Mouse (Mus musculus) forebrain, embryonic 14.5 days (tissue): ENCODE measurements around the gene Aar2. TPM values are rescaled to one million over a fixed set of nuclear protein-coding genes. Genes with fewer than 3 reads are reported as not detected.

Source experiments
- ATAC-seq: fragments of 200-750 bp; cut with Nextera tagmentation; 2 replicates; pipeline ENCODE4 v1.8.0; 2017; ENCODE audit warnings: mild to moderate bottlenecking, moderate library complexity
- DNase-seq: peaks from one replicate; pipeline ENCODE4 v3.0.0-alpha.2; 2015; ENCODE audit warnings: low spot score
- H3K27ac ChIP-seq: fragments of 300-500 bp; sonication (generic); 2 replicates; pipeline ENCODE4 v1.5.1; 2014; ENCODE audit warnings: low read depth, mild to moderate bottlenecking, control low read depth, low read length, moderate library complexity
- H3K27me3 ChIP-seq: fragments of 300-500 bp; sonication (generic); replicated peaks from 2 replicates; pipeline ENCODE4 v1.6.1; 2014; ENCODE audit warnings: low read length, control low read depth, mixed read lengths; ENCODE audit not compliant: control insufficient read depth, insufficient read depth
- H3K36me3 ChIP-seq: fragments of 300-500 bp; sonication (generic); 2 replicates; pipeline ENCODE4 v1.6.1; 2014; ENCODE audit warnings: low read length, control low read depth; ENCODE audit not compliant: control insufficient read depth, insufficient read depth
- H3K4me1 ChIP-seq: fragments of 300-500 bp; sonication (generic); 2 replicates; pipeline ENCODE4 v1.6.1; 2014; ENCODE audit warnings: antibody characterized with exemption, low read length, control low read depth; ENCODE audit not compliant: control insufficient read depth, insufficient read depth
- H3K4me2 ChIP-seq: fragments of 300-500 bp; sonication (generic); 2 replicates; pipeline ENCODE4 v1.6.1; 2014; ENCODE audit warnings: mild to moderate bottlenecking, control low read depth, low read length
- H3K4me3 ChIP-seq: fragments of 300-500 bp; sonication (generic); 2 replicates; pipeline ENCODE4 v1.5.1; 2014; ENCODE audit warnings: low read depth, low read length, control low read depth
- H3K9ac ChIP-seq: fragments of 300-500 bp; sonication (generic); 2 replicates; pipeline ENCODE4 v1.6.1; 2014; ENCODE audit warnings: mild to moderate bottlenecking, low read length, control low read depth, moderate library complexity
- H3K9me3 ChIP-seq: fragments of 300-500 bp; sonication (generic); replicated peaks from 2 replicates; pipeline ENCODE4 v1.6.1; 2016; ENCODE audit warnings: low read length, control low read depth, mixed read lengths; ENCODE audit not compliant: control insufficient read depth
- WGBS: fragments of 180-500 bp; shearing (Covaris S2); extraction: QIAGEN DNeasy Blood & Tissue Kit; methylation state at CpG from one replicate; pipeline ENCODE4 v1.1.7; 2014; 5-methylcytosine and 5-hydroxymethylcytosine counted together
- polyA plus RNA-seq: library from polyadenylated mRNA; unstranded; fragments of >200 nt; fragmentation: Nextera tagmentation; extraction: Ambion mirVana; gene quantifications from 2 replicates; pipeline ENCODE4 v1.2.1, GENCODE M21; 2014

Gene Aar2
- polyA plus RNA-seq, 1 experiment from 2014 or later, result 51.1 TPM

DNA sequence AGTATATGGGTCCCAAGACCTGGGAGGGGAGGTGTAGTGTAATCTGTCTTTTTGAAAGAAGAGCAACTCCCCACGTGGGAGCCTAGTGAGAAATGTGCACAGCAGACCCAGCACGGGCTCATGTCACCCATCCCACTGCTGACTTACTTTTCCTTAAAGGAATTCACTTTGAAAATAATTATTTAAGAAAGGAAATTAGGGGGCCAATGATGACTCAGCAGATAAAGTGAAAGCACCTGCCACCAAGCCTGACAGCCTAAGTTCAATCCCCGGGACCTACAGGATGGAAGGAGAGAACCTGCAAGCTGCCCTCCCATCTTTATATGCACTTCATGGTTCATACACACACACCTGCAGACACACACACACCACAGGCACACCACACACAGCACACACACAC is 3.6 kb upstream of the Aar2 start:
- DNase-seq, result no peak
- H3K9ac ChIP-seq, result no peak overlapping the region
- H3K4me2 ChIP-seq, result no peak overlapping the region
- no peak for ATAC-seq
- peaks cover 11% of the 10 kb centered on the region for H3K36me3 ChIP-seq
- H3K27me3 ChIP-seq, result no peaks in the 10 kb centered on the region
- no peaks in the 10 kb centered on the region for H3K9me3 ChIP-seq
- H3K27ac ChIP-seq, result no peak overlapping the region
- 81% methylated on average over 3 of the region's 3 CpGs for WGBS
- no peak overlapping the region for H3K4me3 ChIP-seq
- H3K4me1 ChIP-seq, result peaks cover 6% of the 10 kb centered on the region

DNA sequence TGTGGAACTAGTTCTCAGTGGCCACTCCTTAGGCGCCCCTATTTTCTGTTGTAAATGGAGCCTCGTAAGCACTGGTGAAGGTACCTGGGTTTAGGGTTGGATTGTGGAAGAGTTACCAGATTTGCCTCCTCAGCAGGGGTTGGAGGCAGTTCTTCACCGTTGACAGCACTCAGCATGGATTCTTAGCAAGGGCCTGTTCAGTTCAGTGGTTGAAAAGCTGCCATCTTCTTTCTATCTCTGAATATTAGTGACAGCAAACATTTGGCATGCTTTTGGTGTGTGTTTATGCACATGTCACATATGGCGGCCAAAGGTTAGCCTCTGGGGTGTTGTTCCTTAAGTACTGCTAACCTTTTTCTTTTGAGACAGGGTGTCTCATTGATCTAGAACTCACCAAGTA is 5.0 kb downstream of the Aar2 start:
- WGBS, result 94% methylated on average over 4 of the region's 4 CpGs
- Histone ChIP-seq H3K4me1 (peaks cover 6% of the 10 kb centered on the region), H3K27ac (no peak overlapping the region), H3K27me3 (no peaks in the 10 kb centered on the region), H3K4me3 (no peak overlapping the region), H3K9ac (no peak overlapping the region), H3K9me3 (no peaks in the 10 kb centered on the region), H3K4me2 (no peak overlapping the region), H3K36me3 (peaks cover 61% of the 10 kb centered on the region)
- no peak for ATAC-seq
- no peak for DNase-seq

DNA sequence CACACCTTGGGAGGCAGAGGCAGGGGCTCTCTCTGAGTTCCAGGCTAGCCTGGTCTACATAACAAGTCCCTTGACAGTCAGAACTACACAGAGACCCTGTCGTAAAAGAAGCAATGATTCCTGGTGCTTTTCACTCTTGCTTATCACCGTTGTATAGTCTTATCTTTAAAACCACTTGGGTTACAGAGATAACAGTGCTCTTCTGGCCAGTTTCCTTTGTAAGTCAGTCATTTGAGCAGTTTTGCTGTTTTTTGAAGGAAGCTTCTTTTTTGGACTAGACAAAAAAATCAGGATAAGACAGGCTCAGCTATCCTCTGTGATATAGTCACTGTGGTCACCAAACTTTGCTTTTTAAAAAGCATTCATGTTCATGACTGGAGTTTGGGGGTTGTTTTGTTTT is 14.4 kb downstream of the Aar2 start:
- WGBS, result 93% methylated on average over 2 of the region's 2 CpGs
- Histone ChIP-seq H3K9me3 (no peaks in the 10 kb centered on the region), H3K9ac (no peak overlapping the region), H3K4me1 (no peaks in the 10 kb centered on the region), H3K27ac (no peak overlapping the region), H3K36me3 (peaks cover 51% of the 10 kb centered on the region), H3K4me2 (no peak overlapping the region), H3K4me3 (no peak overlapping the region), H3K27me3 (no peaks in the 10 kb centered on the region)
- DNase-seq, result no peak
- no peak for ATAC-seq

DNA sequence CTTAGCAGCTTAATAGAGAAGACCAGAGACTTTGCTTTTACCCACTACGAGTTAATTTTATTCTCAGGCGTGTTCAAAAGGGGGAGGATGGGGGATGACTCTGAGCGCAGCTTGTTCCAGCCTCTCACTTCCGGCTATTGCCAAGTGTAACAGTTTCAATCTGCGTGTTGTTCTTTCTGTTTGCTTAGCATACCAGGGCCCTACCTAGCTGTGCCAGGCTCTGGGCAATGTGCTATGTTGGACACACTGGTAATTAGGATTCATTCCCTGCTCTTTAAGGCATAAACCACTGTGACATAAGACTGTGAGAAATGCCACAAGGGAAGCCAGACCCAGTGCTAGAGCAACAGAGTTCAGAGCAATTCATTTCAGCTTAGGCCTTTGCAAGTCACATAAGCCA is 16.2 kb downstream of the Aar2 start:
- H3K4me1 ChIP-seq, result no peaks in the 10 kb centered on the region
- H3K4me2 ChIP-seq, result no peak overlapping the region
- no peak overlapping the region for H3K27ac ChIP-seq
- no peak overlapping the region for H3K9ac ChIP-seq
- H3K9me3 ChIP-seq, result no peaks in the 10 kb centered on the region
- H3K36me3 ChIP-seq, result peaks cover 53% of the 10 kb centered on the region
- no peak overlapping the region for H3K4me3 ChIP-seq
- no peak for DNase-seq
- ATAC-seq, result no peak
- WGBS, result 84% methylated on average over 5 of the region's 5 CpGs
- no peaks in the 10 kb centered on the region for H3K27me3 ChIP-seq

DNA sequence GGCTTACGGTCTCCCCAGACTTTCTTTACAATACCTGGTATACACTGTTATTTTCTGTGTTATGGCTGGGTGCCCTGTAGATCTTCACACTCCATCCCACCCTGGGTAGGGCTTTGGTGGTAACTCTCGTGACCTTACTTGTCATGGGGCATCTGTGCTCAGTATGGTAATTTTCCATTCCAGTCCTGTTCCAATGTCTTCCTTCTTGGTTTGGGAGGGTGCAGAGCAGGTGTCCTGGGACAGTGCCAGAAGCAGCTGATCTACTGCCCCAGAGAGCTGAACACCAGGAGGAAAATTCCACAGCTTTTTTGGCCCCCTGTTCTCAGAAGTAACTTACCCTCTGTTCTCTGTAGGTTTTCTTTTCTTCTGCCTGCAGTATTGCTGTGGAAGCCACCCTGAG is 19.1 kb downstream of the Aar2 start:
- WGBS, result 84% methylated on average over 2 of the region's 2 CpGs
- Histone ChIP-seq H3K4me2 (no peak overlapping the region), H3K4me1 (no peaks in the 10 kb centered on the region), H3K9ac (no peak overlapping the region), H3K27ac (no peak overlapping the region), H3K27me3 (no peaks in the 10 kb centered on the region), H3K4me3 (no peak overlapping the region), H3K36me3 (peaks cover 50% of the 10 kb centered on the region), H3K9me3 (no peaks in the 10 kb centered on the region)
- ATAC-seq, result no peak
- DNase-seq, result no peak

DNA sequence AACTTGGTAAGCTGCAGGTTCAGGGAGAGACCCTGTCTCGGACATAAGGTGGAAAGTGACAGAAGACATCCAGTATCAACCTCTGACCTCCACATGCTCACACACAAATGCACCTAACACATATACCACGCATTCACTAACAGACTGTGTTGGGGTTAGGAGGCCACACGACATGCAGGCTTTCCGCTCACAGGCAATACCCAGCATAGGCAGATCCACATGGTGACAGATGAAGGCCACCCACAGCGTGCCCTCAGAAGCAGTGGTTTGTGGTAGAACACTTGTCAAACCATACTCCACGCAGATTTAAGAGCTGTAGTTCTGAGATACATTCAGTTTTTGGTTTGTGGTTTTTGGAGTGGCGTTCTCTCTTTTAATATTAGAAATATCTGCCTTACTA is 21.3 kb downstream of the Aar2 start:
- Histone ChIP-seq H3K36me3 (peaks cover 50% of the 10 kb centered on the region), H3K9ac (no peak overlapping the region), H3K9me3 (no peaks in the 10 kb centered on the region), H3K27me3 (no peaks in the 10 kb centered on the region), H3K4me3 (no peak overlapping the region), H3K27ac (no peak overlapping the region), H3K4me1 (no peaks in the 10 kb centered on the region), H3K4me2 (no peak overlapping the region)
- WGBS, result 92% methylated on average over 7 of the region's 7 CpGs
- ATAC-seq (no peak), DNase-seq (no peak)

DNA sequence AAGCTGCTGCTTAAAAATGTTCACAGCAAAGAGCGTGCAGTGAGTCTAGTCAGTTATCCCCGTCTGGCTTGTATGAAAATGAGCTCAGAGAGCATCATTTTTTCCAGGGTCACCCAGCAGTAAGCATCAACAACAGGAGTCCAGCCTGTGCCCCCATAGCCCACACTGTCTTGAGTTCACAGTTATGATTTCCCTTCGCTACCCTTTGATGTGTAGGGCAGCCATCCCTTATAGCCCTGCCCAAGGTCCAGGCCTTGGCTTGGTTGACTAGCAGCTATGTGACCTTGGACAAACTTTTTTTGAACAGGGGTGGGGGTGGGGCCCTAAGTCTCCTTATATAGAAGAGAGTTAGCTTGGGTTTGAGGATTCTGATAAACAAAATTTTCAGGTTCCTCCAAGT is 21.9 kb downstream of the Aar2 start:
- Histone ChIP-seq H3K36me3 (peaks cover 50% of the 10 kb centered on the region), H3K4me3 (no peak overlapping the region), H3K27ac (no peak overlapping the region), H3K9ac (no peak overlapping the region), H3K9me3 (no peaks in the 10 kb centered on the region), H3K4me1 (no peaks in the 10 kb centered on the region), H3K4me2 (no peak overlapping the region), H3K27me3 (no peaks in the 10 kb centered on the region)
- DNase-seq (no peak), ATAC-seq (no peak)
- 83% methylated on average over 3 of the region's 3 CpGs for WGBS

DNA sequence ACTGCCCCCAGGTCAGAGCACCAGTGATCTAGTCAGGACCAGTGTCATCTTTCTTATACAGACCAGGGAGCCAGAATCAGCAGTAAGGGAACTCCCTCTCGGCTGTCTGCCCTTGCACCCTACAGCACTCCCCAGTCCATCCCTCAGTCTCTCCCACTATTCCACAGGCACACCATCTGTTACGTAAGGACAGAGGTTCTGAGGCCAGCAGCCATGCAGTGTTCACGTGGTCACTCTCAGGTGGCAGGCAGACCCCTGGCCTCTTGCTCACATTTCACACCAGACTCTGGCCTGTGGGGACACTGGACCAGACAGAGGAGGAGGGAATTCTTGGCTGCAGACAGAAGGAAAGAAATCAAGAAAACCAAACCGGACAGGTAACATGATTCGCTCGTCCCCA is 24.1 kb downstream of the Aar2 start:
- Histone ChIP-seq H3K4me1 (no peaks in the 10 kb centered on the region), H3K27me3 (no peaks in the 10 kb centered on the region), H3K27ac (no peak overlapping the region), H3K4me2 (no peak overlapping the region), H3K9me3 (no peaks in the 10 kb centered on the region), H3K9ac (no peak overlapping the region), H3K36me3 (peaks cover 36% of the 10 kb centered on the region), H3K4me3 (no peak overlapping the region)
- WGBS, result 91% methylated on average over 6 of the region's 6 CpGs
- no peak for ATAC-seq
- no peak for DNase-seq

DNA sequence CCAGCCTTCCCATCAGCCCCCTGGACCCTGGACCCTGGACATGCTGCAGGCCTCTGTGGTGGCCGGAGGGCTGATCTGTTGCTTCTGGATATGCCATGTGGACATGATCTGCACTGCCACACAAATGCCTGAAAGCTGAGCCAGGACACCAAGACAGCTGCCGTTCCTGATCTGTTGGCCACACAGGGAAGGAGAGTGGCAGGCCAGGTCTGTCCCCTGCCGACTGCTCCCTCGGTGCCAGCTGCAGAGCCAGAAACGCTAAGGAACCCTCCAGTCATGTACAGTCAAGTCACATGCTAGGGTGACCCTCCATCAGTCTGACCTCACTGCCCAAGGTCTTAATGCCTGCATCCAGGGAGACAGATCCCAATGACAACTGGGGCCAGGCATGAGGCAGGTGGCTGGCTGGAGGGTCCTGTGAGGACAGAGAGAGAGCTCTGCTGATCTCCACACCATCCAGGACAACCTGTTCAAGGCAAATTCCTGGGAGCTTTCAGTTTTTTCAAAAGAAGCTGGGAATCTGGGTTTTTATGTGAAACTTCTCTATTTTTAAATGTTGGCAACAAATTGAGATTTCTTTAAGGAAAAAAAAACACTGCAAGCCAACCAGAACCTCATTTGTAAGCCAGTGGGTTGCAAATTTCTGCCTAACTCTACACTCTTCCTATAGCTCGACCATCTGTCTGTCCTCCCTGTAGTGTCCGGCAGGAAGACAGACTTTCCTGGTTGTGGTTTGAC is 29.6 kb downstream of the Aar2 start:
- WGBS, result 89% methylated on average over 7 of the region's 7 CpGs
- Histone ChIP-seq H3K4me2 (no peak overlapping the region), H3K4me3 (no peak overlapping the region), H3K27ac (no peak overlapping the region), H3K36me3 (no peaks in the 10 kb centered on the region), H3K9ac (no peak overlapping the region), H3K27me3 (no peaks in the 10 kb centered on the region), H3K4me1 (no peaks in the 10 kb centered on the region), H3K9me3 (no peaks in the 10 kb centered on the region)
- ATAC-seq (no peak), DNase-seq (no peak)
